Mouse (Mus musculus): Measurements from ENCODE around the gene Gm7247. TPM values are rescaled to one million over a fixed set of nuclear protein-coding genes. Genes with fewer than 3 reads are reported as not detected.
"Not testable (repeated sequence)": the region's sequence is repeated elsewhere in the genome, so short reads cannot be mapped to it uniquely, and the experiment has no call there.

The Gm7247 gene
- not detected for total RNA-seq (2022)

- no peak for DNase-seq (ENCODE audit: low spot score in 2 of 2)
Observed at GRCm38 (mm10) chr14:51361456-51361855, at the start of gene Gm7247. Gm7247 (plus strand) TSS chr14:51361756.

- no peak for DNase-seq (ENCODE audit: low spot score in 2 of 2)
Observed at GRCm38 (mm10) chr14:51324001-51324400, 37.6 kb upstream of the Gm7247 start.

GRCm38 (mm10) chr14:51346027-51346426 is 15.5 kb upstream of the Gm7247 start:
- no peak for DNase-seq (ENCODE audit: low spot score in 2 of 2)

GRCm38 (mm10) chr14:51358111-51358982 is 3.2 kb upstream of the Gm7247 start:
- DNase-seq (ENCODE audit: low spot score in 2 of 2), result no peak

GRCm38 (mm10) chr14:51382805-51383204 is 21.2 kb downstream of the Gm7247 start:
- no peak for DNase-seq (ENCODE audit: low spot score in 2 of 2)

GRCm38 (mm10) chr14:51384351-51384750 is 22.8 kb downstream of the Gm7247 start:
- DNase-seq (ENCODE audit: low spot score in 2 of 2), result no peak

- no peak for DNase-seq (ENCODE audit: low spot score in 2 of 2)
Observed at GRCm38 (mm10) chr14:51385741-51386140, 24.2 kb downstream of the Gm7247 start.

GRCm38 (mm10) chr14:51387768-51388167 is 26.2 kb downstream of the Gm7247 start:
- DNase-seq (ENCODE audit: low spot score in 2 of 2), result no peak

- no peak for DNase-seq (ENCODE audit: low spot score in 2 of 2)
Observed at GRCm38 (mm10) chr14:51388222-51388621, 26.7 kb downstream of the Gm7247 start.

- no peak for DNase-seq (ENCODE audit: low spot score in 2 of 2)
Observed at GRCm38 (mm10) chr14:51410520-51410919, 49.0 kb downstream of the Gm7247 start, which contains the start of gene Vmn2r88. Vmn2r88 (plus strand) TSS chr14:51410820.

GRCm38 (mm10) chr14:51423885-51424284 is 62.3 kb downstream of the Gm7247 start:
- no peak for DNase-seq (ENCODE audit: low spot score in 2 of 2)

- DNase-seq (ENCODE audit: low spot score in 2 of 2), result not testable (repeated sequence)
Observed at GRCm38 (mm10) chr14:51430138-51430537, 68.6 kb downstream of the Gm7247 start.

- DNase-seq (ENCODE audit: low spot score in 2 of 2), result no peak
Observed at GRCm38 (mm10) chr14:51434546-51434945, 73.0 kb downstream of the Gm7247 start.

- DNase-seq (ENCODE audit: low spot score in 2 of 2), result no peak
Observed at GRCm38 (mm10) chr14:51435020-51435419, 73.5 kb downstream of the Gm7247 start.

- DNase-seq (ENCODE audit: low spot score in 2 of 2), result no peak
Observed at GRCm38 (mm10) chr14:51438955-51439354, 77.4 kb downstream of the Gm7247 start.

- DNase-seq (ENCODE audit: low spot score in 2 of 2), result not testable (repeated sequence)
Observed at GRCm38 (mm10) chr14:51451557-51451956, 90.0 kb downstream of the Gm7247 start, which contains the start of gene Vmn2r89. Vmn2r89 (plus strand) TSS chr14:51451857.

GRCm38 (mm10) chr14:51480278-51480677 is 118.7 kb downstream of the Gm7247 start:
- not testable (repeated sequence) for DNase-seq (ENCODE audit: low spot score in 2 of 2)

GRCm38 (mm10) chr14:51481332-51482015 is 119.9 kb downstream of the Gm7247 start:
- DNase-seq (ENCODE audit: low spot score in 2 of 2), result not testable (repeated sequence)

- DNase-seq (ENCODE audit: low spot score in 2 of 2), result no peak
Observed at GRCm38 (mm10) chr14:51482051-51482715, 120.6 kb downstream of the Gm7247 start.

GRCm38 (mm10) chr14:51482971-51483381 is 121.4 kb downstream of the Gm7247 start:
- not testable (repeated sequence) for DNase-seq (ENCODE audit: low spot score in 2 of 2)

- no peak for DNase-seq (ENCODE audit: low spot score in 2 of 2)
Observed at GRCm38 (mm10) chr14:51483671-51484070, 122.1 kb downstream of the Gm7247 start.

GRCm38 (mm10) chr14:51486111-51486510 is 124.6 kb downstream of the Gm7247 start:
- no peak for DNase-seq (ENCODE audit: low spot score in 2 of 2)

Measured in gastrocnemius, adult 8-10 months (tissue).